Mouse (Mus musculus) adrenal gland, adult (tissue): ENCODE measurements around the gene Nphp4.

Experiments
- DNase-seq, 2 experiments: peaks; one replicate each; pipeline ENCODE4 v3.0.0; 2022 to 2023; ENCODE audit warnings: low spot score in 1 of 2; ENCODE audit not compliant: inconsistent age in 2 of 2

The Nphp4 gene

GRCm38 (mm10) chr4:152477466-152478223 lies 1.1 kb downstream of the Nphp4 start, which contains the start of gene Kcnab2:
Gene Kcnab2, minus strand, starts transcription at chr4:152477871.
- peak; percentile 99 to 100 for DNase-seq

GRCm38 (mm10) chr4:152478224-152478567 lies 1.7 kb downstream of the Nphp4 start:
- DNase-seq = no peak

DNA sequence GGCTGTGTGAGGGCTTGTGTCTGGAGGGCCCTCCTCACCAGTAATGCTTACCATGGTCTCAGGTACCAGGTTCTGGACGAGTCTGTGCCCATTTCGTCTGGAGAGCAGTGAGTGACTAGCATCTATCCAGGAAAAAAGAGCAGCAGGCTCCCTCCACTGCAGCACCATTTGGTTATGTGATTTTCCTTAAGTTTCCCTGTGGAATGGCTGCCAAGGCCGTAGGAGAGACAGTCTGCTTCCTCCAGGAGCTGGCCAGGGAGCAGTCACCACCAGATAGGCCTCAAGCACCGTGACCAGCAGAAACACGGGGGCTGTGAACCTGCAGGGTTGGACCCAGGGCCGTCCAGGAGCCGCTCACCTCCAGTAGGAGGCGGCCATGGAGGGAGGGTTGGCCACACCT lies 3.9 kb downstream of the Nphp4 start:
- DNase-seq = no peak

GRCm38 (mm10) chr4:152488046-152488445 lies 11.5 kb downstream of the Nphp4 start:
- no peak for DNase-seq

- no peak for DNase-seq
These were observed 13.8 kb downstream of the Nphp4 start for GRCm38 (mm10) chr4:152490311-152490710.

DNA sequence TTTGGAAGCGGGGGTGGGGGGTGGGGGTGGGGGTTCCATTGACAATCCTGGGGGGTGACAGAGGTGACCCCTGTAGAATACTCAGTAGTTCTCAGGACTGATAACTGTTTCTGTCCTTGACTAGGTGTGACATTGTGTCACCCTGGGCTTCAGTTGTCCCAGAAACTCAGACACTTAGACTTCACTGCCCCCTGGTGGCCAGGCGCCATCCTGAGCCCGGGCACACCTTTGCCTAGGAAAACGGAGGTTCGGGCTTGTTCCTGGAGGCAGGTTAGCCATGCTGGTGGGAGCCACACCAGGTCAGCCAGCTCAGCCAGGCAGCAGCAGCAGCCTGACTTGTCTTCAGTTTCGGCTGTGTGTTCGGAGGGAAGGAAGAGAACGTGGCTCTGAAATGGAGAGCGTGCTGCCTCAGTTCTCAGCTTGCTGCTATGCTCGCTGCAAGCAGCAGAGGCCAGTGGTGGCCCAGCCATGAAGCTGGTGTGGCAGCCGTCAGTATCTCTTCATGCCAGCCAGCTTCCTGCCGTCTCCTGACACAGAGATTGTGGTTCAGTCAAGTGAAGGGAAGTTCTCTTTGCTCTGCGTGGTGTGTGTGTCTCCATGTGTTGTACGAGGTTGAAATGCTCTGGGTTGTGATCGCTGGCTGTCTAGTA lies 14.9 kb downstream of the Nphp4 start:
- DNase-seq = peak; percentile 63 to 87

- DNase-seq = peak; percentile 63 to 88
These were observed 17.9 kb downstream of the Nphp4 start for GRCm38 (mm10) chr4:152494360-152494879.

GRCm38 (mm10) chr4:152512221-152512925 lies 35.9 kb downstream of the Nphp4 start:
- no peak for DNase-seq

DNA sequence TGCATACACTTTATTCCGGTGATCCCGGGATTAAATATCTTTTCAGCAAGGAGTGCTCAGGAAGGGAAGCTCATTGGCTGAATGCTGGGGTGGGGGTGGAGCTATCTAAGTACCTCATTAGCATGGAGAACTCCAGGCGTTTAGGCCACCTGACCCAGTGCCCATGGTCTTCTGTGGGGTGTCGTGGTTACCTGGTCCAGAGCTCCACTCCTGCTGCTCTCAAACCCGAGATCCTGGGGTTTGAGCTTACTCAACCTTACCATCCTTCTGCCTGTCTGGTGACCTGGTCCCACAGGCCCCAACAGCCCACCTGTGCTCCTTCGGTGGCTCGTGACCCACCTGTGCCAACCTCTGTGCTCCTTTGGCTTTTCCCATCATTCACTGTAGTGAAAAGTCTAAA lies 38.4 kb downstream of the Nphp4 start:
- peak in 1 of 2 experiments; percentile 15 for DNase-seq

- DNase-seq = no peak
These were observed 42.6 kb downstream of the Nphp4 start for GRCm38 (mm10) chr4:152519106-152519505.

DNA sequence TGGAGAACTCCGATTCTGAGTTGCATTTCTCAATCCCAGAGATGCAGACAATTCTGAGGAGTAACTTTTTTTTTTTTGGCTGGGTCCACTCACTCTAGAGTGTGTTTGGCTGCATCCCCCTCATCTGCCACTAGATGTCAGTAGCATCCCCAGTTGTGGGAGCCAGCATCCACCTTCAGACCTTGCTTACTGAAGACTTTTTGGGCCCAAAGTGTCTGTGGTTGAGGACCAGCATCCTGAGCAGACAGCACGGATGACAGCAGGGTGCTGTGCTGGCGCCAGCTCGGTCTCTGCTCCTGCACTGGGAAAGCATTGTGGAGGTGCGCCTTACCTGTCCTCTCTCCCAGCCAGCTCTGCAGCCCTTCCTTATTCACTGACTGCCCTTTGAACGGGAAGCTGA lies 43.6 kb downstream of the Nphp4 start:
- DNase-seq = peak; percentile 32 to 74

DNA sequence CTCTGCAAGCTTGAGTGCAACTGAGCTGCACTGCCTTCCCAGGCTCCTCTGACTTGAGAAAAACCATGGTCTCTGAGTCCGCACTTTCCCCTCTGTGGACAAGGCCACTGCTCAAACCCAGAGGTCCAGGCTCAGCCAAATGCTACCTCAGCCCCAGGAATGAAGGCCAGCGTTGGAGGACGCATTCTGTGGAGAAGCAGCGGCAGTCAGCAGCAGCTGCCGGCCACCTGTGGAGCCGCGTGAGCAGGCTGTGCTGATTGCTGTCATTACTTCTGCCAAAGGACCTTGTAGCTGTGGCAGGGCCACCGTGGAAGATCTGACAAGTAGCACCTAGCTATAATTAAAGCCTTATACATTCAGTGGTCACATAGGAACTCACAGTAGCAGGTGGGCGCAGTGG lies 56.4 kb downstream of the Nphp4 start:
- peak; percentile 18 to 60 for DNase-seq

DNA sequence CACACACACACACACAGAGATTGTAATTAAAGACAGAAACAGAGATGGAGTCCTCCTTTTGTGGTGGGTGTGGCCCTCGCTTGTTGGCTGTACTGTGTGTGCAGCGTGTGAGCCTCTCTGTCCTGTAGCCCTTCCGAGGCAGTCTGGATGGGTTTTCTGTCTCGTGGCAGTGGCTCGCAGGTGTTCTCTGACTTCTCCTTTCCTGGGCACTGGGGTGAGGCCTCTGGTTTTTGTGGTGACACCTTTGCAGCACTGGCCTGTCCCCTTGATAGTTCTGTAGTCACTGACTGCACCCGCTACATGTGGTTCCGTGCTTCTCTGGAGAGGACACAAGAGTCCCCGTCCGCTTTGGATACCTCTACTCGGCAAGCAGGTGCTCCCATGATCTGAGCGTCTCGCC lies 63.2 kb downstream of the Nphp4 start:
- DNase-seq = no peak

DNA sequence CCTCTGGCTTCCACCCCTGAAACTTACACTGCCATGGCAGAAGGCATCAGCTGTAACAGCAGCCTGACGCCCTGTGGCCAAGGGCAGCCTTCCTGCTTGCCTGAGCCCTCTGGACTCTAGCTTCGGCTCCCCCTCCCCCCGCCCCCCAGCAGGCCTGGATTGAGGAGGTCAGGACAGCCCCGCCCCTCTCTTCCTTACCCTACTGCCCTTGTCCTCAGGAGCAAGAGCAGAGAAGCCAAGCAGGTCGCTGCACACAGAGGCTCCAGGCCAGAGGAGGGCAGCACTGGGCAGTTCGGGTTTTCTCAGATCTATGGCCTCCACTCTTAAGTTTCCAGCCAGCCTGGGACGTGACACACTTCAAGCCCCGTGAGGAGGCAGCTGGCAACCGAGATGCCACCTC lies 64.7 kb downstream of the Nphp4 start:
- peak in 1 of 2 experiments; percentile 46 for DNase-seq

DNA sequence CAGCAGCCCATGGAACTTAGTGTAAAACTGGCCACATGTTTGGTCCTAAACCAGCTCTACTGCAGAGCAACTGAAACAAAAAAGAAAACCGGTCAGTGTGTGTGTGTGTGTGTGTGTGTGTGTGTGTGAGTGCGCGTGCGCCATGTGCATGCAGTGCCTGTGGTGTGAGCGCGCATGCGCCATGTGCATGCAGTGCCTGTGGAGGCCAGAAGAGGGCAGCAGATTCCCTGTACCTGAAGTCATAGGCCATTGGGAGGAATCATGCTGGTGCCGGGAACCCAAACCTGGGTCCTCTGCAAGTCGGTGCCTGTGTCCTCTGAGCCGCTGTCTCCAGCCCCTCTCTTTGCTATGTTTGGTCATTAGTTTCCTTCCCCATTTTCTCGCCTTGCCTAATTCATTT lies 65.9 kb downstream of the Nphp4 start:
- DNase-seq = no peak

GRCm38 (mm10) chr4:152546481-152546880 lies 70.0 kb downstream of the Nphp4 start:
- no peak for DNase-seq

GRCm38 (mm10) chr4:152547886-152548663 lies 71.6 kb downstream of the Nphp4 start:
- DNase-seq = no peak

DNA sequence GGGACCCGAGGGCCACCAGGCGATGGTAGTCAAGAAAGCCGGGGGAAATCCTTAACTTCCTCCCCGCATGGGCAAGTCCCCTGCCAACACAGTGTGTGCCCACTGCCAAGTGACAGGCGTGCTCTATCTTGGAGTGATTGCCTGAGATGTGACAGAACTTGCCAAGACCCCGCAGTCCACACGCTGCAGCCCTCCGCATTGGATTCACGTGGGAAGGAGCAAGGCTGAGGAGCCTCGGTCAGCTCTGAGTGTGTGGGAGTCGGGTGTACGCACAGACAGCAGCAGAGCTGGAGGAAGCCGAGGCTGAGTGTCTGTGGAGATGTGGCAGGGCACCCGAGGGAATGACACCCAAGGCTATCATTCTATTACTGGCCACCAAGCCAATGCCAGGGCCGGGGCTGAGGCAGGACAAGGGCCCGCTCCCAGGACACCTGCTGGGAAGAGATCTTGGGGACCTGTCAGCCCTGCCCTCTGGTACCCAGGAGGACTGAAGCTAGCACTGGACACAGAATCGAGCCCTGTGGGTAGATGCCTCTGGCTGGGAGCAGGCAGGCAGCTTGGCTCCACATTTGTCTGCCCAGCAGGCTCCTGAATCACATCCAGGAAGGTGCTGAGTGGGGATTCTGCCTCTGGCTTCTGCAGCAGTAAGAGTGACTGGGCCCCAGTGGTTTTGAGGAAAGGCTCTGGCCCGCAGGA lies 73.1 kb downstream of the Nphp4 start:
- DNase-seq = no peak

- no peak for DNase-seq
These were observed 73.7 kb downstream of the Nphp4 start for GRCm38 (mm10) chr4:152550203-152550549.

- no peak for DNase-seq
These were observed 77.2 kb downstream of the Nphp4 start for GRCm38 (mm10) chr4:152553582-152554285.
